Mouse (Mus musculus) lung, adult 2 months (tissue): ENCODE measurements around the gene Rex1bd. TPM values are rescaled to one million over a fixed set of nuclear protein-coding genes. Genes with fewer than 3 reads are reported as not detected.

Experiments used
- DNase-seq: peaks from one replicate; pipeline ENCODE4 v3.0.0; 2022
- H3K4me1 ChIP-seq: fragments of 200-500 bp; 2 replicates; pipeline ENCODE4 v1.6.1; 2011; ENCODE audit warnings: low read length; ENCODE audit not compliant: control insufficient read depth, insufficient read depth
- H3K4me3 ChIP-seq: fragments of 200-500 bp; replicated peaks from 2 replicates; pipeline ENCODE3; 2011; ENCODE audit warnings: low read depth, mild to moderate bottlenecking, control low read depth, low read length; ENCODE audit errors: extremely low read depth
- CTCF ChIP-seq: fragments of 200-500 bp; IDR thresholded peaks from 2 replicates; pipeline ENCODE4 v1.5.1; 2011; ENCODE audit warnings: mild to moderate bottlenecking, low read length, control low read depth; ENCODE audit not compliant: insufficient read depth
- POLR2A ChIP-seq: fragments of 200-500 bp; IDR thresholded peaks from 2 replicates; pipeline ENCODE4 v1.6.1; 2011; ENCODE audit warnings: low read depth, mild to moderate bottlenecking, control low read depth, low read length, borderline replicate concordance; ENCODE audit errors: extremely low read depth
- WGBS: fragments of 180-500 bp; shearing (Covaris S2); methylation state at CpG from one replicate; pipeline ENCODE4 v1.1.7; 2018; 5-methylcytosine and 5-hydroxymethylcytosine counted together
- polyA plus RNA-seq: library from polyadenylated mRNA; depleted of rRNA; stranded (reverse); fragments of >200 nt; gene quantifications from 2 replicates; pipeline ENCODE4 v1.2.3, GENCODE M21; 2012; rRNA removed

The Rex1bd gene
- polyA plus RNA-seq, 1 experiment, result 145 TPM

DNA sequence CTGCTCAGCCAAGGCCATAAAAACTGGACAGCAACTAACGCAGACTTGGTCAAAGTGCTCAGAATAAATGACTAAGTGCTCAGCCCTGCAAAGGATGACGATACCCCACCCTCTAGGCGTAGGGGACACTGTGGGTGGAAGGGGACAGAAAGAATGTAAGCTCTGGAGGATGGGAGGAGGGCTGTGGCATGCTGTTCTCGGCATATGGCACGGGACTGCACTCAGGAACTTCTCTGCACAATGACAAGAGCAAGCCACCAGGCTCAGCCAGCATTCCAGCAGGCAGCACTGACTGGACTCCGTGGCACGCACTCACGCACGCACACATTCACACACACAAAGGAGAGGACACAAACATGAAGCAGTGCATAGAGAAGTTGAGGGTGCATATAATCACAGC is 45.9 kb downstream of the Rex1bd start:
- Histone ChIP-seq H3K4me3 (no peak overlapping the region), H3K4me1 (no peaks in the 10 kb centered on the region)
- TF ChIP-seq CTCF, result no peak
- TF ChIP-seq POLR2A, result no peak
- 70% methylated on average over 9 of the region's 9 CpGs for WGBS
- no peak for DNase-seq

- TF ChIP-seq CTCF (no peak), POLR2A (no peak)
- no peaks in the 10 kb centered on the region for H3K4me1 ChIP-seq
- WGBS, result 81% methylated on average over 5 of the region's 5 CpGs
- no peak for DNase-seq
- H3K4me3 ChIP-seq, result no peak overlapping the region
These were observed 46.4 kb downstream of the Rex1bd start for GRCm38 (mm10) chr8:70460199-70460598.

DNA sequence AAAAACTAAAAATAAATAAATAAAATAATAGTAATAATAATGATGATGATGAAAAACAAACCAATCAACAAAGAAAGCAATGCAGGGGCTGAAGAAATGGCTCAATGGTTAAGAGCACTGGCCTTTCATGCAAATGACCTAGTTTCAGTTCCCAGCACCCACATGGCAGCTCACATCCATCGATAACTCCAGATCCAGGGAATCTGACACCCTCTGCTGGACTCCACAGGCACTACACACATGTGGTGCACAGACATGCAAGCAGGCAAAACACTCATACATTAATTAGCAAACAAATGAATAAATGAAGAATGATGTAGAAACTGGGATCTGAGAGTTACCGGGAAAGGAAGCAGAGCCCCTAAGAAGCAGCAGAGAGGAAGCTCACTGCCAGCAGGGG is 46.9 kb downstream of the Rex1bd start:
- no peak for DNase-seq
- WGBS, result 96% methylated on average over 2 of the region's 2 CpGs
- TF ChIP-seq POLR2A (no peak), CTCF (no peak)
- Histone ChIP-seq H3K4me1 (no peaks in the 10 kb centered on the region), H3K4me3 (no peak overlapping the region)

- no peak overlapping the region for H3K4me3 ChIP-seq
- H3K4me1 ChIP-seq, result no peaks in the 10 kb centered on the region
- TF ChIP-seq CTCF (no peak), POLR2A (no peak)
- DNase-seq, result no peak
- 81% methylated on average over 3 of the region's 3 CpGs for WGBS
These were observed 48.1 kb downstream of the Rex1bd start for GRCm38 (mm10) chr8:70458462-70458861.

DNA sequence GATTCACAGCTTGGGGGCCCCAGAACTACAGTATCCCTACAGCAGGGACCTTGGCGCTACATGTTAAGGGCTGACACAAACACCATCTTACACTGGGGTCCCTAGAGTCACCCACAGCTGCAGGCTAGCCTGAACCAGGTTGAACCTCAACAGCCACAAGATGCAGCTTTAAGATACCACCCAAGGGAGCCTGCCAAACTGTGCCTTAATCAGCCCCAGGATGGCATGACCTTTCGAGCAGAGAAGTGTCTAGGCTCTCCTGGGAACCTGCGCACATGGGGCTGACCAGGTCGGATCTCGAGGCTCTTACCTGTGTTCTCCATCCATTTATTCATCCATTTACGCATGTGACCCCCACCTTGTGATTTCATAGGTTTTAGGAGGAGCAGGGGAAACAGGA is 48.7 kb downstream of the Rex1bd start:
- TF ChIP-seq CTCF (no peak), POLR2A (no peak)
- no peaks in the 10 kb centered on the region for H3K4me1 ChIP-seq
- no peak overlapping the region for H3K4me3 ChIP-seq
- DNase-seq, result no peak
- 88% methylated on average over 6 of the region's 6 CpGs for WGBS

- Histone ChIP-seq H3K4me1 (no peaks in the 10 kb centered on the region), H3K4me3 (no peak overlapping the region)
- no peak for TF ChIP-seq POLR2A
- no peak for TF ChIP-seq CTCF
- WGBS, result 74% methylated on average over 1 of the region's 1 CpGs
- DNase-seq, result no peak
These were observed 49.6 kb downstream of the Rex1bd start for GRCm38 (mm10) chr8:70456996-70457395.

Other genes starting within 250 kb of the Rex1bd start
- 75.0 and 111 TPM in 2 replicates for gene Homer3, start 223.9 kb downstream of the Rex1bd start, polyA plus RNA-seq
- 37.2 and 43.0 TPM in 2 replicates for gene Ddx49, start 204.3 kb downstream of the Rex1bd start, polyA plus RNA-seq
- 308 and 342 TPM in 2 replicates for gene Cope, start 204.2 kb downstream of the Rex1bd start, polyA plus RNA-seq
- gene Cers1, start 191.0 kb downstream of the Rex1bd start, polyA plus RNA-seq, result 2.7 TPM in 2 replicates
- gene Gdf1, start 176.9 kb downstream of the Rex1bd start, polyA plus RNA-seq, result 1.1 and 1.5 TPM in 2 replicates
- 35.8 and 36.7 TPM in 2 replicates for gene Upf1, start 153.5 kb downstream of the Rex1bd start, polyA plus RNA-seq
- 0.51 and 1.3 TPM in 2 replicates for gene Comp, start 133.2 kb downstream of the Rex1bd start, polyA plus RNA-seq
- 18.7 and 20.4 TPM in 2 replicates for gene Crtc1, start 67.2 kb downstream of the Rex1bd start, polyA plus RNA-seq
- 51.3 and 57.2 TPM in 2 replicates for gene Klhl26, start 29.8 kb downstream of the Rex1bd start, polyA plus RNA-seq
- 10.5 and 12.2 TPM in 2 replicates for gene Tmem59l, start 19.4 kb downstream of the Rex1bd start, polyA plus RNA-seq
- gene Crlf1, start 13.6 kb downstream of the Rex1bd start, polyA plus RNA-seq, result 27.7 and 34.3 TPM in 2 replicates
- gene Uba52, start 4.0 kb upstream of the Rex1bd start, polyA plus RNA-seq, result 370 and 371 TPM in 2 replicates
- 361 and 369 TPM in 2 replicates for gene Fkbp8, start 21.0 kb upstream of the Rex1bd start, polyA plus RNA-seq
- 48.7 and 54.6 TPM in 2 replicates for gene Kxd1, start 21.2 kb upstream of the Rex1bd start, polyA plus RNA-seq
- gene Ell, start 32.7 kb upstream of the Rex1bd start, polyA plus RNA-seq, result 29.6 and 32.9 TPM in 2 replicates
- 102 and 112 TPM in 2 replicates for gene Isyna1, start 87.6 kb upstream of the Rex1bd start, polyA plus RNA-seq
- gene Ssbp4, start 102.1 kb upstream of the Rex1bd start, polyA plus RNA-seq, result 228 and 351 TPM in 2 replicates
- gene Lrrc25, start 109.4 kb upstream of the Rex1bd start, polyA plus RNA-seq, result 10.4 and 10.5 TPM in 2 replicates
- gene Gdf15, start 125.7 kb upstream of the Rex1bd start, polyA plus RNA-seq, result 5.4 and 6.6 TPM in 2 replicates
- 32.2 and 33.7 TPM in 2 replicates for gene Pgpep1, start 153.6 kb upstream of the Rex1bd start, polyA plus RNA-seq
- gene Lsm4, start 166.5 kb upstream of the Rex1bd start, polyA plus RNA-seq, result 75.2 and 76.3 TPM in 2 replicates
- 378 and 717 TPM in 2 replicates for gene Jund, start 192.2 kb upstream of the Rex1bd start, polyA plus RNA-seq
- gene Iqcn, start 196.7 kb upstream of the Rex1bd start, polyA plus RNA-seq, result 0.03 TPM in 1 of 2 replicates, not detected in the other
- gene Gm3336, start 211.8 kb upstream of the Rex1bd start, polyA plus RNA-seq, result 0.43 and 1.2 TPM in 2 replicates
- gene Pde4c, start 217.0 kb upstream of the Rex1bd start, polyA plus RNA-seq, result 4.1 and 5.5 TPM in 2 replicates
- gene Rab3a, start 247.9 kb upstream of the Rex1bd start, polyA plus RNA-seq, result 46.4 and 53.4 TPM in 2 replicates